Mouse (Mus musculus) duodenum, adult 2 months (tissue): ENCODE data around the gene Acr. TPM values are rescaled to one million over a fixed set of nuclear protein-coding genes. Genes with fewer than 3 reads are reported as not detected.

Experiments used
- polyA plus RNA-seq: library from polyadenylated mRNA; depleted of rRNA; stranded (reverse); fragments of >200 nt; gene quantifications from 2 replicates; pipeline ENCODE4 v1.2.3, GENCODE M21; 2012; ENCODE audit warnings: low replicate concordance; rRNA removed

The Acr gene
- polyA plus RNA-seq, result 0.13 and 0.34 TPM in 2 replicates

DNA sequence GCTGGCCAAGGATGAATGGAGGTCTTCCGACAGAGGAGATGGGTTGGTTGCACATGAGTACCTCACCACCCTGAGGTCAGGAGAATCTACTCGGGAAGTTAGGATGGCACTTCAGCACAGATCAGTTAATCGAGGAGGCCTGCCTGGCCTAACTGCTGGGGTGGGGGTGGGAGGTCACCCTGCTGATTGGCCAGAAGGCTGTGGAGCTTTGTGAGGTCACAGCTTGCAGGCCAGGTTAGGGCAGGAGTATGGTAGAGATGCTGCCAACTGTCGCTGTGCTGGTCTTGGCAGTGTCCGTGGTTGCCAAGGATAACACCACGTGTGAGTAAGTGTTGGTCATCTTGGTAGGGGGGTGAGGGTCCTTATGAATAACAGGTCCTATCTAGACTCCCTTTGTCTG lies at the start of gene Acr:
Acr (plus strand) TSS at position 213 of the 400 bp plus-strand sequence.

DNA sequence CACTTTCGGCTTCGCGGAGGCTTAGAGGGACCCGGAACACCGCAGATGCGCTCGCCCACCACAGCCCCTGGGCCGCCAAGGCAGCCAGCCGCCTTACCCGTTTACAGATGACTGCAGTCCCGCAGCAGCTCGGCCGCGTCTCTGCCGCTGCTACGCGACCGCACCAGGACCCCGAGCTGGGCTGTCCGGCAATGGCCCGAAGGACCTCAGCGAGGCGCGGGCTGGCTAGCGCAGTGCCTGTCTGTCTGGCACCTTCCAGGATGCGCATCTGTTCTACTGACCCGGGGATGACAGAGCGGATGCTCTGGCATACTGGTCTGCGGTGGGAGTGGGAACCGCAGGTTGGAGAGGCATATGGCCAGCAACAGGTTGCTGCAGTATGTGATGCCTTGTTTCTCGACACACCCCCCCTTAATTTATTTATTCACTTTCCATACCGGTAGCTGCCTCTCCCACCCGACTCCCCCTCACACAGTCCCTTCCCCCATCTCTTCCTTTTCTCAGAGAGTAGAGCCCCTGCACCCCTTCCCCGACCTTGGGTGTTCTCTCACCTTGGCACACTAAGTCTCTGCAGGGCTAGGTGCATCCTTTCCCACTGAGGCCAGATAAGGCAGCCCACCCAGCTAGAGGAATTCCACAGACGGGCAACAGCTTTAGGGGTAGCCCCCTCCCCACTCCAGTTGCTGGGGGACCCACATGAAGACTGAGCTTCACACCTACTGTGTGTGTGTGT lies 23.8 kb downstream of the Acr start, which contains the start of gene Rabl2:
Rabl2 (minus strand) TSS at position 201 of the 733 bp plus-strand sequence.

Other genes with a start within 250 kb of the Acr start
- 0.59 and 3.3 TPM in 2 replicates for gene Adm2, start 245.6 kb upstream of the Acr start, polyA plus RNA-seq
- 0.21 TPM in 1 of 2 replicates, not detected in the other for gene Miox, start 233.9 kb upstream of the Acr start, polyA plus RNA-seq
- 30.4 and 32.4 TPM in 2 replicates for gene Lmf2, start 212.7 kb upstream of the Acr start, polyA plus RNA-seq
- gene Ncaph2, start 212.6 kb upstream of the Acr start, polyA plus RNA-seq, result 97.4 and 142 TPM in 2 replicates
- 308 and 600 TPM in 2 replicates for gene Sco2, start 194.5 kb upstream of the Acr start, polyA plus RNA-seq
- 99.3 and 259 TPM in 2 replicates for gene Tymp, start 191.3 kb upstream of the Acr start, polyA plus RNA-seq
- 108 and 177 TPM in 2 replicates for gene Odf3b, start 189.0 kb upstream of the Acr start, polyA plus RNA-seq
- gene Klhdc7b, start 183.4 kb upstream of the Acr start, polyA plus RNA-seq, result 2.8 and 3.0 TPM in 2 replicates
- 0.78 and 1.7 TPM in 2 replicates for gene Syce3, start 157.8 kb upstream of the Acr start, polyA plus RNA-seq
- 2.7 and 2.8 TPM in 2 replicates for gene Cpt1b, start 142.5 kb upstream of the Acr start, polyA plus RNA-seq
- gene C730034F03Rik, start 138.7 kb upstream of the Acr start, polyA plus RNA-seq, result 0.21 and 0.41 TPM in 2 replicates
- 5.1 and 5.5 TPM in 2 replicates for gene Gm44502, start 138.6 kb upstream of the Acr start, polyA plus RNA-seq
- gene Chkb, start 138.4 kb upstream of the Acr start, polyA plus RNA-seq, result 104 and 155 TPM in 2 replicates
- gene Mapk8ip2, start 114.4 kb upstream of the Acr start, polyA plus RNA-seq, result 0.81 and 1.0 TPM in 2 replicates
- gene Arsa, start 90.9 kb upstream of the Acr start, polyA plus RNA-seq, result 35.8 and 42.8 TPM in 2 replicates
- gene Shank3, start 68.7 kb upstream of the Acr start, polyA plus RNA-seq, result 7.7 and 8.7 TPM in 2 replicates
- gene Rabl2, start 23.6 kb downstream of the Acr start, polyA plus RNA-seq, result 1.0 and 3.9 TPM in 2 replicates